Mouse (Mus musculus) small intestine, adult 2 months (tissue): Measurements from ENCODE around the gene Patj. TPM values are rescaled to one million over a fixed set of nuclear protein-coding genes. Genes with fewer than 3 reads are reported as not detected.

Experiments used
- H3K27ac ChIP-seq: fragments of 200-500 bp; 2 replicates; pipeline ENCODE4 v1.5.1; 2012; ENCODE audit warnings: low read depth, low read length, control low read depth, inconsistent platforms; ENCODE audit not compliant: insufficient read depth
- H3K27me3 ChIP-seq: fragments of 200-500 bp; 2 replicates; pipeline ENCODE4 v1.6.1; 2012; ENCODE audit warnings: mild to moderate bottlenecking, moderate library complexity, low read length, inconsistent platforms; ENCODE audit not compliant: control insufficient read depth, insufficient read depth
- H3K36me3 ChIP-seq: fragments of 200-500 bp; 2 replicates; pipeline ENCODE4 v1.6.1; 2012; ENCODE audit warnings: mild to moderate bottlenecking, low read length, control low read depth, inconsistent platforms; ENCODE audit not compliant: control insufficient read depth, insufficient read depth
- H3K4me1 ChIP-seq: fragments of 200-500 bp; 2 replicates; pipeline ENCODE4 v1.6.1; 2012; ENCODE audit warnings: low read length, inconsistent platforms, mixed read lengths; ENCODE audit not compliant: control insufficient read depth, insufficient read depth, insufficient read length
- H3K4me3 ChIP-seq: fragments of 200-500 bp; 2 replicates; pipeline ENCODE4 v1.5.1; 2012; ENCODE audit warnings: low read depth, mild to moderate bottlenecking, control low read depth, inconsistent platforms, low read length, moderate library complexity
- CTCF ChIP-seq: fragments of 200-500 bp; IDR thresholded peaks from 2 replicates; pipeline ENCODE4 v1.5.1; 2012; ENCODE audit warnings: low read depth, mild to moderate bottlenecking, control low read depth, inconsistent platforms, low read length, moderate library complexity, mixed read lengths; ENCODE audit not compliant: insufficient replicate concordance, insufficient read length; ENCODE audit errors: extremely low read depth
- POLR2A ChIP-seq: fragments of 200-500 bp; IDR thresholded peaks from 2 replicates; pipeline ENCODE4 v1.6.1; 2012; ENCODE audit warnings: low read depth, mild to moderate bottlenecking, control low read depth, inconsistent platforms, low read length, moderate library complexity
- WGBS: fragments of 180-500 bp; shearing (Covaris S2); methylation state at CpG from one replicate; pipeline ENCODE4 v1.1.7; 2018; 5-methylcytosine and 5-hydroxymethylcytosine counted together
- polyA plus RNA-seq: library from polyadenylated mRNA; depleted of rRNA; stranded (reverse); fragments of >200 nt; gene quantifications from 2 replicates; pipeline ENCODE4 v1.2.3, GENCODE M21; 2012; rRNA removed

Patj gene
- 12.9 and 29.6 TPM in 2 replicates for polyA plus RNA-seq

- 0 out of 2 replicates have a peak, but pooled peaks cover 2% of the 10 kb centered on the region for H3K27me3 ChIP-seq
- no peaks in the 10 kb centered on the region for H3K36me3 ChIP-seq
- peak within 1 kb of the TSS; percentile 90 for H3K4me3 ChIP-seq
- under 1% methylated on average over 68 of the region's 73 CpGs for WGBS
- H3K27ac ChIP-seq = peak within 1 kb of the TSS; percentile 79
- no peak for TF ChIP-seq CTCF
- peak; percentile 71 for TF ChIP-seq POLR2A
- H3K4me1 ChIP-seq = no peaks in the 10 kb centered on the region
Measured at GRCm38 (mm10) chr4:98395690-98396437, at the start of gene Patj. Gene Patj, plus strand, starts transcription at chr4:98395785.

- TF ChIP-seq CTCF (no peak), POLR2A (no peak)
- Histone ChIP-seq H3K4me1 (no peaks in the 10 kb centered on the region), H3K27me3 (no peaks in the 10 kb centered on the region), H3K27ac (no peak overlapping the region), H3K36me3 (no peaks in the 10 kb centered on the region), H3K4me3 (no peak overlapping the region)
- 31% methylated on average over 5 of the region's 5 CpGs for WGBS
Measured at GRCm38 (mm10) chr4:98348580-98348979, 47.0 kb upstream of the Patj start.

GRCm38 (mm10) chr4:98358034-98358809, 37.4 kb upstream of the Patj start:
- whole genome bisulfite sequencing = 54% methylated on average over 9 of the region's 9 CpGs
- TF ChIP-seq CTCF (no peak), POLR2A (no peak)
- Histone ChIP-seq H3K36me3 (peaks cover 21% of the 10 kb centered on the region), H3K4me1 (peaks cover 7% of the 10 kb centered on the region; the same call in 1 of the 2 replicates), H3K27me3 (no peaks in the 10 kb centered on the region), H3K4me3 (no peak overlapping the region), H3K27ac (no peak overlapping the region)

- peak; percentile 51; the same call in 1 of the 2 replicates for TF ChIP-seq CTCF
- TF ChIP-seq POLR2A = no peak
- no peaks in the 10 kb centered on the region for H3K27me3 ChIP-seq
- H3K27ac ChIP-seq = no peak overlapping the region
- H3K4me3 ChIP-seq = no peak overlapping the region
- WGBS = 49% methylated on average over 4 of the region's 4 CpGs
- H3K4me1 ChIP-seq = peaks cover 8% of the 10 kb centered on the region
- peaks cover 4% of the 10 kb centered on the region for H3K36me3 ChIP-seq
Measured at GRCm38 (mm10) chr4:98375401-98375800, 20.2 kb upstream of the Patj start.

- H3K27ac ChIP-seq = no peak overlapping the region
- H3K4me3 ChIP-seq = no peak overlapping the region
- H3K4me1 ChIP-seq = peaks cover 10% of the 10 kb centered on the region
- H3K27me3 ChIP-seq = no peaks in the 10 kb centered on the region
- TF ChIP-seq CTCF = no peak
- no peak for TF ChIP-seq POLR2A
- 99% methylated on average over 2 of the region's 2 CpGs for WGBS
- H3K36me3 ChIP-seq = peaks cover 4% of the 10 kb centered on the region
Measured at GRCm38 (mm10) chr4:98376943-98377342, 18.6 kb upstream of the Patj start.

GRCm38 (mm10) chr4:98382716-98383424, 12.7 kb upstream of the Patj start, which contains the start of gene Tm2d1:
Gene Tm2d1, minus strand, starts transcription at chr4:98383306.
- WGBS = under 1% methylated on average over 46 of the region's 46 CpGs

GRCm38 (mm10) chr4:98385036-98385435, 10.5 kb upstream of the Patj start:
- Histone ChIP-seq H3K4me3 (no peak overlapping the region), H3K4me1 (0 out of 2 replicates have a peak, but pooled peaks cover 1% of the 10 kb centered on the region), H3K27ac (no peak overlapping the region), H3K36me3 (no peaks in the 10 kb centered on the region), H3K27me3 (no peaks in the 10 kb centered on the region)
- TF ChIP-seq POLR2A (no peak), CTCF (no peak)
- 69% methylated on average over 5 of the region's 5 CpGs for WGBS

More at GRCm38 (mm10) chr4:98382716-98383424, 12.7 kb upstream of the Patj start, which contains the start of gene Tm2d1:
- no peaks in the 10 kb centered on the region for H3K27me3 ChIP-seq
- H3K36me3 ChIP-seq = no peaks in the 10 kb centered on the region
- no peak for TF ChIP-seq CTCF
- TF ChIP-seq POLR2A = peak; percentile 97
- 0 out of 2 replicates have a peak within 1 kb of the TSS, but pooled peaks have one; percentile 1 for H3K27ac ChIP-seq
- peaks cover 8% of the 10 kb centered on the region; the same call in 1 of the 2 replicates for H3K4me1 ChIP-seq
- peak within 1 kb of the TSS; percentile 85 for H3K4me3 ChIP-seq
